Mouse (Mus musculus) G1E (cell line): ENCODE measurements around the gene Rims1. TPM values are rescaled to one million over a fixed set of nuclear protein-coding genes. Genes with fewer than 3 reads are reported as not detected.

Experiments used
- ATAC-seq: 2 replicates; pipeline ENCODE4 v1.8.0; 2016; ENCODE audit warnings: mild to moderate bottlenecking; ENCODE audit not compliant: insufficient number of reproducible peaks, poor library complexity, low FRiP score, severe bottlenecking; ENCODE audit errors: extremely low read depth
- DNase-seq: peaks from one replicate; pipeline ENCODE4 v3.0.0; 2012; ENCODE audit warnings: low spot score
- H3K27me3 ChIP-seq: 2 replicates; pipeline ENCODE4 v1.6.1; 2012; ENCODE audit warnings: mild to moderate bottlenecking, low read length, inconsistent platforms; ENCODE audit not compliant: insufficient read depth
- H3K36me3 ChIP-seq: replicated peaks from 2 replicates; pipeline ENCODE3; 2012; ENCODE audit warnings: mild to moderate bottlenecking, inconsistent platforms
- H3K4me1 ChIP-seq: 2 replicates; pipeline ENCODE4 v1.6.1; 2012; ENCODE audit warnings: low read depth, low read length, inconsistent platforms, mixed read lengths; ENCODE audit not compliant: insufficient read depth
- H3K4me3 ChIP-seq: 2 replicates; pipeline ENCODE4 v1.5.1; 2012; ENCODE audit warnings: low read depth, mild to moderate bottlenecking, inconsistent platforms, low read length, moderate library complexity, mixed read lengths
- H3K9me3 ChIP-seq: replicated peaks from 2 replicates; pipeline ENCODE4 v1.6.1; 2012; ENCODE audit warnings: inconsistent platforms
- CTCF ChIP-seq: IDR thresholded peaks from 2 replicates; pipeline ENCODE4 v1.5.1; 2012; ENCODE audit warnings: low read depth, low read length, inconsistent platforms, mixed read lengths
- GATA1 ChIP-seq: IDR thresholded peaks from 2 replicates; pipeline ENCODE4 v1.6.1; 2012; ENCODE audit warnings: borderline replicate concordance, low read length, inconsistent platforms, mixed read lengths
- GATA2 ChIP-seq: IDR thresholded peaks from 2 replicates; pipeline ENCODE4 v1.6.1; 2012; ENCODE audit warnings: low read depth, low read length, inconsistent platforms, borderline replicate concordance
- POLR2AphosphoS5 ChIP-seq: IDR thresholded peaks from 2 replicates; pipeline ENCODE4 v1.6.1; 2012; ENCODE audit warnings: low read depth, low read length, inconsistent platforms; ENCODE audit not compliant: insufficient replicate concordance
- TAL1 ChIP-seq: conservative IDR thresholded peaks from 2 replicates; pipeline ENCODE4 v1.6.1; 2012; ENCODE audit warnings: low read depth, low read length, inconsistent platforms, mixed read lengths
- polyA plus RNA-seq: library from polyadenylated mRNA; stranded (reverse); fragments of >175 nt; gene quantifications from 2 replicates; pipeline ENCODE4 v1.2.3, GENCODE M21; 2012
- total RNA-seq, 2 experiments: library from RNA; stranded (forward) in 1 of 2; stranded (reverse) in 1 of 2; fragments of 200-1000 nt in 1 of 2; fragments of >200 nt in 1 of 2; fragmentation: Nextera tagmentation in 1 of 2; gene quantifications; 2 replicates each; pipeline ENCODE4 v1.2.3; 2014 to 2017

Gene Rims1
- total and polyA plus RNA-seq, 3 experiments: 0.11 TPM; not detected in 2

- Histone ChIP-seq H3K27me3 (no peaks in the 10 kb centered on the region), H3K4me1 (no peaks in the 10 kb centered on the region), H3K9me3 (no peaks in the 10 kb centered on the region), H3K4me3 (no peak overlapping the region), H3K36me3 (no peaks in the 10 kb centered on the region)
- no peak for ATAC-seq
- no peak for TF ChIP-seq TAL1
- no peak for TF ChIP-seq CTCF
- TF ChIP-seq POLR2AphosphoS5: no peak
- TF ChIP-seq GATA1: no peak
- no peak for TF ChIP-seq GATA2
- no peak for DNase-seq
Observed at GRCm38 (mm10) chr1:22248898-22249386, 556.9 kb downstream of the Rims1 start.

DNA sequence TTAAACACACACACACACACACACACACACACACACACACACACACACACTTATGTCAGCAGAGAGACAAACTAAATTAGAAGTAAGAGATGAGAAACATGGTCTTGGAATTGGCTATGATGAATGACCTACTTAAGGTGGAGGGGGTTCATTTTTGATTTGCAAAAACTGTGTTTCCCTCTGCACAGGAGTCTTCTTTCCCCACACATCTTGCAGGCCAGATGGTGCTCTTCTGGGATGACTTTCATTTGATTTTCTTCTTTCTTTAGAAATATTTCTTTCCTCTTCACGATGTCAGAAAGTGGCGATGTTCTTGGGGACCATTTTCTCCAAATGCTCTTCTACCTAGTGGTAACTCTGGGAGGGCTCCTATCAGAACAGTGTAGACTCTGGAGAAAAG, 560.0 kb downstream of the Rims1 start:
- Histone ChIP-seq H3K27me3 (no peaks in the 10 kb centered on the region), H3K4me3 (no peak overlapping the region), H3K4me1 (no peaks in the 10 kb centered on the region), H3K9me3 (no peaks in the 10 kb centered on the region), H3K36me3 (no peaks in the 10 kb centered on the region)
- TF ChIP-seq GATA1 (no peak), TAL1 (no peak), POLR2AphosphoS5 (no peak), CTCF (no peak), GATA2 (no peak)
- ATAC-seq (no peak), DNase-seq (no peak)
